Mouse (Mus musculus): Measurements from ENCODE around the gene Slc25a3. TPM values are rescaled to one million over a fixed set of nuclear protein-coding genes. Genes with fewer than 3 reads are reported as not detected.

Gene Slc25a3
- polyA plus RNA-seq, 1 experiment from 2014 or later = 423 TPM

DNA sequence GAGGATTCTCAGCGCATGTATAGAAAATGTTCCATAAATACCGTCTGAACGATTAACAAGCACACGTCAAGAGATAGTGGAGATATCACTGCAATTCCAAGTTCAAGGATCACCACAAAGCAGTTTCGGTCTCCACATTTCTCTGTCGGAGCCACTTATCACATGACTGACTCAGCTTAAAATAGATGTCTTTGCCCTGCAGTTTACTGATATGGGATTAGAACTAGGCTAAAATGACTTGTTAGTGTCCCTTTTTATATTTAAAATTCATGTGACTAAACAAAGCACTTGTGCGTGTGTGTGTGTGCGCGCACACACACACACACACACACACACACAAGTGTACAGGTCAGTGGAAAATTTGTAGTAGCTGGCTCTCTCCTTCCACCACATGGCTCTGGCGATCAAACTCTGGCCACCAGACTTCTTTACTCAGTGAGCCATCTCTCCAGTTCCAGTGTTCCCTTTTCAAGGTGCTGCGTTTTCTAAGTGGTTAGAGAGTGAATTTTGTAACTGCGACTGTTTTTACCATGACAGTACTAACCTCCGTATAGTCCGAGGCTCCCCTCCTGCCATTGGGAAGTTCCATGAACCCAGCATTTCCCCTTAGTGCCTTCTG is 15.4 kb upstream of the Slc25a3 start:
- Histone ChIP-seq H3K36me3 (no peaks in the 10 kb centered on the region; the same call in 1 of the 2 replicates), H3K4me3 (replicated peaks) (no peak overlapping the region), H3K27ac (replicated peaks) (no peak overlapping the region), H3K9ac (no peak overlapping the region), H3K27me3 (no peaks in the 10 kb centered on the region), H3K9me3 (replicated peaks) (no peaks in the 10 kb centered on the region), H3K4me1 (0 out of 2 replicates have a peak, but pooled peaks cover 4% of the 10 kb centered on the region), H3K4me2 (replicated peaks) (no peak overlapping the region)
- no peak for ATAC-seq (ENCODE audit: insufficient number of reproducible peaks, low FRiP score, low TSS enrichment, low read depth)
- 89% methylated on average over 14 of the region's 14 CpGs for WGBS

DNA sequence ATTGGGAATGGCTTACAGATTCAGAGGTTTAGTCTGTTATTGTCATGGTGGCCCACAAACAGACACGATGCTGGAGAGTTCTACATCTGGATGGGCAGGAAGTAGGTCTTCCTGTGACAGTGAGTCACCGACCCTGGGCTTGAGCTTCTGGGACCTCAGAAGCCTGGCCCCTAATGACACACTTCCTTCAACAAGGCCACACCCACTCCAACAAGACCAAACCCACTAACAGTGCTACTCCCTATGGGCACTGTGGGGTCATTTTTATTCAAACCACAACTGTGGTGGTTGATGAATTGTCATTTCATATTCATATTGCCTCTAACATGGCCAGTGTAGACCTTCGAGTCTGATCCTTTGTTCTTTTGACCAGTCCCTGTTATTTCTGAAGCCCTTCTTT is 14.5 kb upstream of the Slc25a3 start:
- no peak for ATAC-seq (ENCODE audit: insufficient number of reproducible peaks, low FRiP score, low TSS enrichment, low read depth)
- H3K9ac ChIP-seq = no peak overlapping the region
- 68% methylated on average over 3 of the region's 3 CpGs for WGBS
- 0 out of 2 replicates have a peak, but pooled peaks cover 4% of the 10 kb centered on the region for H3K4me1 ChIP-seq
- H3K36me3 ChIP-seq = no peaks in the 10 kb centered on the region
- H3K27me3 ChIP-seq = no peaks in the 10 kb centered on the region
- H3K27ac ChIP-seq (replicated peaks) = no peak overlapping the region
- H3K4me2 ChIP-seq (replicated peaks) = no peak overlapping the region
- H3K9me3 ChIP-seq (replicated peaks) = no peaks in the 10 kb centered on the region
- H3K4me3 ChIP-seq (replicated peaks) = no peak overlapping the region

DNA sequence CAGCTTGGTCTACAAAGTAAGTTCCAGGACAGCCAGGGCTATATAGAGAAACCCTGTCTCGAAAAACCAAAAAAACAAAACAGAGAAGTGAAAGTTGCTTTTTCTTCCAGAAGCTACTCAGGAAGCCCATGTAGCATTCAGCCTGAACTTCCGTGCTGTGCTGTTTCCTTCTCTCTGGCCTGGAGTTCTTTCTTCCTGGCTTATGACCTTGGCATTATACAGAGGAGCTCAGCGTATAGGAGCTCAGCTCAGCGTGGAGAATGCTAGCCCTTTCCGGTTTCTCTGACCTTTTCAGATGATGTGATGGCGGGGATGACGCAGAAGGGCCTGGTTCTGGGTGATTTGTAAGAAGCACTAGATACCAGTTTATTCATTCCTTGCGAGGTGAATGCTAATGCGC is 13.5 kb upstream of the Slc25a3 start:
- no peak overlapping the region for H3K4me2 ChIP-seq (replicated peaks)
- H3K4me3 ChIP-seq (replicated peaks) = no peak overlapping the region
- no peak overlapping the region for H3K9ac ChIP-seq
- no peaks in the 10 kb centered on the region for H3K27me3 ChIP-seq
- no peaks in the 10 kb centered on the region for H3K36me3 ChIP-seq
- no peak overlapping the region for H3K27ac ChIP-seq (replicated peaks)
- H3K4me1 ChIP-seq = no peaks in the 10 kb centered on the region
- WGBS = 81% methylated on average over 9 of the region's 9 CpGs
- no peaks in the 10 kb centered on the region for H3K9me3 ChIP-seq (replicated peaks)
- no peak for ATAC-seq (ENCODE audit: insufficient number of reproducible peaks, low FRiP score, low TSS enrichment, low read depth)

DNA sequence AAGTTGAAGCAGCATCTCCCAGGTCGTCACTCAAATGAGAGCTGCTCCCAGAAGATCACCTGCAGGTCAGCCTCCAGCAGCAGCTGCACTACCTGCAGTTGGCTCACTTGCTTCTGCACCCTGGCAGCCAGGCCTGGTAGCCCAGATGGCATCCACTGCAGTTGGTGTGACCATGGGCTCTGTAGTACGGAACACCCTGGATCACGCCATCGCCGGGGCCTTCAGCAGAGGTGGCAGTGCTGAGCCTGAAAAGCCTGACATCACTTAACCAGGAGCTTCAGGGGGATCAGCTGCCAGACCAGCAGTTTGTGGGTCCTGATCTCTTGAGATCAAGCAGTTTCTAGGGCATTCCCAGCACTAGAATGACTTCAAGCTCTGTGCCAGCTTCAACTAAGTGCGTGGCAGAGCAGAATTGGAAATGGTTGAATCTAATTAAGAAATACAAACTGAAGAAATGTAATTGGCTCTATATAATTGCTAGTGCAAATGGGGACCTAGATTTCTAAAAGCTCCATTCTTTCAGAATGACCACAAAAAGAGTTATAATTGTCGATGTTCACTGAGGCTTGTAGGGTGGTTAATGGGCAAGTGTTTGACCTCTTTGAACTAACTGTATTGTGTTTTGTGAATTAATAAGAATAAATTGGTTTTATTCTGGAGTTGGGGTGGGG is 11.6 kb upstream of the Slc25a3 start:
- Histone ChIP-seq H3K27me3 (no peaks in the 10 kb centered on the region), H3K36me3 (no peaks in the 10 kb centered on the region), H3K9me3 (replicated peaks) (no peaks in the 10 kb centered on the region), H3K4me2 (replicated peaks) (no peak overlapping the region), H3K9ac (no peak overlapping the region), H3K4me3 (replicated peaks) (no peak overlapping the region), H3K27ac (replicated peaks) (no peak overlapping the region), H3K4me1 (no peaks in the 10 kb centered on the region)
- no peak for ATAC-seq (ENCODE audit: insufficient number of reproducible peaks, low FRiP score, low TSS enrichment, low read depth)
- WGBS = 89% methylated on average over 7 of the region's 7 CpGs

DNA sequence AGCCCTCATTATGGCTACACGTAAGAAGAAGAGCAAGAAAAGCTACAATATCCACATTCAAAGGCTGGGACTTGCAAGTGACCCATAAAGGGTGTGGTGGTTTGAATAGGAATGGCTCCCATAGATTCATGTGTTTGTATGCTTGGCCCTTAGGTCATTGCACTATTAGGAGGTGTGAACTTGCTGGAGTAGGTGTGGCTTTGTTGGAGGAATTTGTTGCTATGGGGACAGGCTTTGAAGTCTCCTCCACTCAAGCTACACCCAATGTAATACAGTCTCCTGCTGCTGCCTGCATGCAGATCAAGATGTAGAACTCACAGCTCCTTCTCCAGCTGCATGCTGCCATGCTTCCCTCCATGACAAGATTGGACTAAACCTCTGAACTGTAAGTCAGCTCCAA is 7.7 kb upstream of the Slc25a3 start:
- Histone ChIP-seq H3K27ac (replicated peaks) (no peak overlapping the region), H3K9ac (no peak overlapping the region), H3K36me3 (no peaks in the 10 kb centered on the region), H3K4me2 (replicated peaks) (no peak overlapping the region), H3K4me1 (no peaks in the 10 kb centered on the region), H3K27me3 (no peaks in the 10 kb centered on the region), H3K9me3 (replicated peaks) (no peaks in the 10 kb centered on the region), H3K4me3 (replicated peaks) (no peak overlapping the region)
- 86% methylated on average over 1 of the region's 1 CpGs for WGBS
- ATAC-seq (ENCODE audit: insufficient number of reproducible peaks, low FRiP score, low TSS enrichment, low read depth) = no peak

DNA sequence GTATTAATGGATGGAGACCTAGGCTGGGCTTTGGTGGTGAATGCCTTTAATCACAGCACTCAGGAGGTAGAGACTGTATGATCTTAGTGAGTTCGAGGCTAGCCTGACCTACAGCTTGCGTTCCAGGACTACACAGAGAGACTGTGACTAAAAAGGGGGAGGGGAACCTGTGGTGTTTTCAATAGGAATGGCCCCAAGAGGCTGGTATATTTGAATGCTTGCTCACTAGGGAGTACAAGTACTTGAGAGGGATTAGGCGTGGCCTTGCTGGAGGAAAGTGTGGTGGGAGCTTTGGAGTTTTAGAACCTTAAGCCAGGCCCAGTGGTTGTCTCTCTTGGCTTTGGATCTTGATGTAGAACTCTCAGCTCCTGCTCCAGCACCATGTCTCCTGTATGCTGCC is 6.9 kb upstream of the Slc25a3 start:
- ATAC-seq (ENCODE audit: insufficient number of reproducible peaks, low FRiP score, low TSS enrichment, low read depth) = no peak
- no peak overlapping the region for H3K9ac ChIP-seq
- WGBS = 87% methylated on average over 3 of the region's 3 CpGs

DNA sequence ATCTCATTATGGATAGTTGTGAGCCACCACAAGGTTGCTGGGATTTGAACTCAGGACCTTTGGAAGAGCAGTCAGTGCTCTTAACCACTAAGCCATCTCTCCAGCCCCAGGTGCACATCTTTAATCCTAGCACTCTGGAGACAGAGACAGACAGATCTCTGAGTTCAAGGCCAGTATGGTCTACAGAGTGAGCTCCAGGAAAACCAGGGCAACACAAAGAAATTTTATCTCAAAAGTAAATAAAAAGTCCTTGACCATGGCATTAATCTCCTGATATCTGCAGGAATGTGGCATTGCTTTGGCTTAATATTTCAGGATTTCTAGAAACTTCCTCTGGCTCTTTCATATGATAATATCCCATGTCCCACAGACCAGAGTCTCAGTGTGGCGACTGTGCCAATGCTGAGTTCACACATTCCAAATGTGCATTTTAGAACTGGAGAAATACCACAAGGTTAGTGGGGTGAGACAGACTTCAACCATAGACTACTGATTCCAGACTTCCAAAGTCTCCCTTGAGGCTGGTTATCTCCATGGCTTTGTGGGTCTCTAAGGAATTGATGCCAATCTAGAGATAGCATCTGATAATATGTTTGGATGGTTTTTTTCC is 4.8 kb upstream of the Slc25a3 start:
- no peak for ATAC-seq (ENCODE audit: insufficient number of reproducible peaks, low FRiP score, low TSS enrichment, low read depth)
- no peak overlapping the region for H3K9ac ChIP-seq
- H3K4me2 ChIP-seq (replicated peaks) = no peak overlapping the region

More for the DNA sequence above, 6.9 kb upstream of the Slc25a3 start:
- Histone ChIP-seq H3K27ac (replicated peaks) (no peak overlapping the region), H3K4me3 (replicated peaks) (no peak overlapping the region), H3K36me3 (no peaks in the 10 kb centered on the region), H3K4me1 (no peaks in the 10 kb centered on the region), H3K9me3 (replicated peaks) (no peaks in the 10 kb centered on the region), H3K4me2 (replicated peaks) (no peak overlapping the region), H3K27me3 (no peaks in the 10 kb centered on the region)

DNA sequence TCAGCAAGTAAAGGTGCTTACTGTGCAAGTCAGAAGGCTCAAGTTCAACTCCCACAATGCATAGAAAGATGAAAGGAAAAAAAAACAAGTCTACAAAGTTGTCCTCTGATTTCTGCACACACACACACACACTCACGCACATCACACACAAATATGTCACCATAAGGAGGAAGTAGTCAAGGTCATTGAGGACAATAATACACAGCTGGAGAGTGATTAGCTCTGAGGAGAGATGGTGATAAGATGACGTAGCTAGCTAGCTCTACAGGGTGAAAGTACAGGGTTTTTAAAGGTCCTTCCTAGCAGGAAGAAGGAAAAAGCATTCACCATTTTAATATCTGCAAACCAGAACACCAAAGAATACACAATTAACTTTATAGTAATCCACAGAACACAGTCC is 3.5 kb upstream of the Slc25a3 start:
- 72% methylated on average over 2 of the region's 2 CpGs for WGBS
- no peaks in the 10 kb centered on the region for H3K36me3 ChIP-seq
- no peak overlapping the region for H3K4me3 ChIP-seq (replicated peaks)
- H3K9ac ChIP-seq = no peak overlapping the region
- H3K9me3 ChIP-seq (replicated peaks) = no peaks in the 10 kb centered on the region
- ATAC-seq (ENCODE audit: insufficient number of reproducible peaks, low FRiP score, low TSS enrichment, low read depth) = no peak
- H3K4me2 ChIP-seq (replicated peaks) = no peak overlapping the region
- no peaks in the 10 kb centered on the region for H3K27me3 ChIP-seq
- H3K27ac ChIP-seq (replicated peaks) = no peak overlapping the region
- H3K4me1 ChIP-seq = peaks cover 6% of the 10 kb centered on the region

More for the DNA sequence above, 4.8 kb upstream of the Slc25a3 start:
- no peak overlapping the region for H3K4me3 ChIP-seq (replicated peaks)
- H3K27ac ChIP-seq (replicated peaks) = no peak overlapping the region
- 68% methylated on average over 1 of the region's 1 CpGs for WGBS
- H3K27me3 ChIP-seq = no peaks in the 10 kb centered on the region
- no peaks in the 10 kb centered on the region for H3K36me3 ChIP-seq
- no peaks in the 10 kb centered on the region for H3K4me1 ChIP-seq
- no peaks in the 10 kb centered on the region for H3K9me3 ChIP-seq (replicated peaks)

DNA sequence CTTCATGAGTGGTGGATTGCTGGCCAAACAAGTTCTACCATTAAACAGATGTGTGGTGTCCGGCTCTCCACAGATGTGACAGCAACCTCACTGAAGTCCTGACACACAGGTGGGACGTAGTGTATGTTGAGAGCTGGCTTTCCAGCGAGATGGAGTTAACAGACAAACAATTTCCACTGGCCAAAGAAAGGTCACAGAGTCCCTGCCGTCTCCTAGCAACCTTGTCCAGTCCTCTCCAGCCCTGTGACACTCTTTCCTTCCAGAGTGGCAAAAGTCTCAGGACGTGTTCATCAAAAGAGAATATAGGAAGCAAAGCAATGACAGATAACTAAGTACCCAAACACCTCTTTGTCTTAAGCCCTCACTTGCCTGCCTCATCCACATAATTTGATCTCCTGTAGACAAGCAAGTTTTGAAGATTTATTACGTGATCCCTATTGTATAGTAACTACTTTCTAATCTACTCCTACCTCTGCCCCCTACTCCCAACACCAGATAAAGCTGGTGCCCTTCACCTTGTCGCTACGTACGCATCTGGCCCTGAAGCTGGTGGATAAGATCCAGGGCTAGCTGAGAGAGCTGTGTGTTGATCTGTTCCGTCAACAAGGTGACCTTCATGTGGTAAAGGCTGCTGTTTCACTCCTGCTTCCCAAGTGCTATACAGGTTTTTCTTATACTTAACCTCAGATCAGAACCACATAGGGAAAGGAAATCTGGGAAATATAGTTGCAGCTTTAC is 2.9 kb upstream of the Slc25a3 start:
- no peaks in the 10 kb centered on the region for H3K27me3 ChIP-seq
- peaks cover 4% of the 10 kb centered on the region; the same call in 1 of the 2 replicates for H3K36me3 ChIP-seq
- peaks cover 12% of the 10 kb centered on the region for H3K4me1 ChIP-seq
- no peaks in the 10 kb centered on the region for H3K9me3 ChIP-seq (replicated peaks)
- no peak overlapping the region for H3K4me3 ChIP-seq (replicated peaks)
- no peak overlapping the region for H3K27ac ChIP-seq (replicated peaks)
- ATAC-seq (ENCODE audit: insufficient number of reproducible peaks, low FRiP score, low TSS enrichment, low read depth) = no peak
- 76% methylated on average over 10 of the region's 10 CpGs for WGBS
- H3K4me2 ChIP-seq (replicated peaks) = no peak overlapping the region
- H3K9ac ChIP-seq = no peak overlapping the region

DNA sequence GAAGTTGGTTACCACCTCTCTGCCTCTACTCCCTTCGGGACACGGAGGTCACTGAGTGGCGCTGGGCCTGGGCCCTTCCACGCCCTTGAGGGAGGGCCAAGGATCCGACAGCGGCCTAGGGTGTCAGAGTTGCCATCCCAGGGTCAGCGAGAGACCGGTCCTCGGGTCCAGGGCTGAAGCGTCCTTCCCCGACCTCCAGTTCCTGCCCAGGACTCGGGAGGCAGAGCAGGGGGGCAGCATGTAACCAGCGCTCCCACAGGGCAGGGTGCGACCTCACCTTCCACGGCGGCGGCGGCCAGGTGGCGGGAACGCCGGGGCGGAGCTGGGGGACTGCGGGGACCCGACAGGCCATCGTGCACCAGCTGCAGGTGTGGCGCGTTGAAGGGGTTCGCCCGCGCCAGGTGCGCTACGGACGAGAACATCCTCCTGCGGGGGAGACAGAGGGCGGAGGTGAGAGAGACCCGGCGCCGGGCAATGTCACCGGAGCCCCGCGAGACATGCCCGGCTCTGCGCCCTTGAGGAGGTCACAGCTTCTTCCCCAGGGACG is 505 bp downstream of the Slc25a3 start:
- peak overlapping the region; percentile 93 for H3K27ac ChIP-seq (replicated peaks)
- ATAC-seq (ENCODE audit: insufficient number of reproducible peaks, low FRiP score, low TSS enrichment, low read depth) = peak; percentile 41
- peaks cover 27% of the 10 kb centered on the region for H3K36me3 ChIP-seq
- peak overlapping the region; percentile 98 for H3K9ac ChIP-seq
- no peaks in the 10 kb centered on the region for H3K9me3 ChIP-seq (replicated peaks)
- H3K4me1 ChIP-seq = peaks cover 12% of the 10 kb centered on the region
- no peaks in the 10 kb centered on the region for H3K27me3 ChIP-seq
- peak overlapping the region; percentile 99 for H3K4me3 ChIP-seq (replicated peaks)
- WGBS = under 1% methylated on average over 44 of the region's 44 CpGs
- peak overlapping the region; percentile 78 for H3K4me2 ChIP-seq (replicated peaks)

DNA sequence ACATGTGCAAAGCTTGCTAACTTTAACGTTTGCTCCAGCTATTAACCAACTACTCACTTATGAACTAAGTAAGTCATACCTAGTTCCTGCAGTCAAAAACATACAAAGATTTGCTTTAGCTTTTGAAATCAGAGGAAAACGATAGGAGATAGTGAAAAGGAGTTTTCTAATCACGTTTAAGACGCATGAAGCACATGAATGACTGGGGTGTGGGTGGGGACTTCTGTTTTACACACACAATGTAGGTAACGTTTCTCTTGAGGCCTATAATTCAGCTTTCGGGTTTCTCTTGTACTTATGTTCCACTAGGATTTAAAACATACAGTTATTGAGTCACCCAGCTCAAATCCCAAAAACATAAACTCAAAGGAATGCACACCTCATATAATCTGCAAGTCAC is 1.2 kb downstream of the Slc25a3 start:
- peak overlapping the region; percentile 99 for H3K4me3 ChIP-seq (replicated peaks)
- WGBS = 25% methylated on average over 6 of the region's 6 CpGs
- no peaks in the 10 kb centered on the region for H3K27me3 ChIP-seq
- no peaks in the 10 kb centered on the region for H3K9me3 ChIP-seq (replicated peaks)
- peak overlapping the region; percentile 78 for H3K4me2 ChIP-seq (replicated peaks)
- H3K36me3 ChIP-seq = peaks cover 33% of the 10 kb centered on the region
- H3K27ac ChIP-seq (replicated peaks) = no peak overlapping the region
- 0 out of 2 replicates have a peak overlapping the region, but pooled peaks have one; percentile 98 for H3K9ac ChIP-seq
- ATAC-seq (ENCODE audit: insufficient number of reproducible peaks, low FRiP score, low TSS enrichment, low read depth) = no peak
- H3K4me1 ChIP-seq = peaks cover 12% of the 10 kb centered on the region

Measured in embryonic facial prominence, embryonic 15.5 days (tissue).